Mouse (Mus musculus): ENCODE results near the gene Tcf12. TPM values are rescaled to one million over a fixed set of nuclear protein-coding genes. Genes with fewer than 3 reads are reported as not detected.

Gene Tcf12
- polyA plus RNA-seq, 1 experiment from 2014 or later, result 29.7 TPM

DNA sequence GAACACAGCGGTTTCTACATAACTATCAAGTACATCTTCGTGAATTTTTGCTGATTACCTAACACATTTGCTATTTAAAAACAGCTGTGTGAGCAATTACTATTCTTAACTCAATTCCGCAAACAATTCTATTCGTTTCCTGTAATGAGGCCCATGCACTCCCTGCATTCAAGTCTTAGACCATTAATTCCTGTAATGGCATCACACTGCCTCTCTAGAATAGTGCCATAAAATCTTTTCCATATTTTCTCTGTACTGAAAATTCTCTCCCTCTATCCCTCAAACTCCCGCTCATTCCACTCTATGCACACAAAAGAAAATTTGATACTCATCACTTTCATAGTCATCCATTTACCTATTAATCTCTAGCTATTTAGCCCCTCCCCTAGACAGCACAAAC, 88.4 kb downstream of the Tcf12 start:
- 83% methylated on average over 5 of the region's 5 CpGs for WGBS
- H3K36me3 ChIP-seq, result no peaks in the 10 kb centered on the region
- no peaks in the 10 kb centered on the region for H3K27me3 ChIP-seq (replicated peaks)
- H3K4me1 ChIP-seq, result peaks cover 40% of the 10 kb centered on the region
- no peak overlapping the region for H3K4me3 ChIP-seq
- ATAC-seq (ENCODE audit: extremely low read depth, insufficient number of reproducible peaks, low FRiP score, low TSS enrichment), result no peak
- no peak overlapping the region for H3K9ac ChIP-seq
- no peaks in the 10 kb centered on the region for H3K9me3 ChIP-seq
- H3K4me2 ChIP-seq, result no peak overlapping the region
- H3K27ac ChIP-seq (replicated peaks), result no peak overlapping the region

DNA sequence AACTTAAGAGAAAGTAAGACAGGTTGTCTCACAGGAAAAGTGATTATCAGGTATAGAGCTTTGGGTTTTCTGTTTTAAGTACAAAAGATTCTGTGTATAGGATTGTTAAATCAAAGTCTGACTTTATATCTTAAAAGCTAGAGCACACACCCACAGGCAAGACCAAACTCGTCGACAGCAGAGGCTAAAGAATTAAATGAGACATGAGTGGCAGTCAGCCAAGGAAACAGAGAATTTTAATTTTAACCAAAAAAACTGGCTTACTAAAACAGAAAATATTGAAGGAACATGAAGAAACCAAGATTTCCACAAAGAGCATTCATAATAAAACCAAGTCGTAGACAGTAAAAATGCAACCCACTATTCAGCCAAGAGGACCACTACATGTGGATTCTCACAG, 90.2 kb downstream of the Tcf12 start:
- Histone ChIP-seq H3K27ac (replicated peaks) (no peak overlapping the region), H3K4me2 (no peak overlapping the region), H3K36me3 (no peaks in the 10 kb centered on the region), H3K9me3 (no peaks in the 10 kb centered on the region), H3K9ac (no peak overlapping the region), H3K4me1 (peaks cover 40% of the 10 kb centered on the region), H3K4me3 (no peak overlapping the region), H3K27me3 (replicated peaks) (no peaks in the 10 kb centered on the region)
- ATAC-seq (ENCODE audit: extremely low read depth, insufficient number of reproducible peaks, low FRiP score, low TSS enrichment), result no peak
- 64% methylated on average over 3 of the region's 3 CpGs for WGBS

DNA sequence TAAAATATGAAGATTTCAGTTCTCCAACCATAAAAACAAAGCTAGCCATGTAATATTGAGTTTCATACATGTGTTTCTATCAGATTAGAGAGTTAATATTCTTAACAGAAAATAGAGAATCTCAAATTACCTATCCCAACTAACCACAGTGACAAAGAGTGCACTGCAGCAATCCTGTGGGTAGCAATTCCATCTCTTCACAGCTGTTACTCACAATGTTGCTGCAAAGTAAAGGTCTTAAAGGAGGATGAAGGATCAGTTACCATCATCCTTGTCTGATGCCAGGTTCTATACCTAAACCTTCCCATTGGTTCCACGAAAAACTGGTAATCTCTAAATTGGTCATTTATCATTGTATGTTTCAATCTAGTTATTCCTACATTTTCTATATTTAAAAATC, 95.7 kb downstream of the Tcf12 start:
- H3K4me2 ChIP-seq, result no peak overlapping the region
- ATAC-seq (ENCODE audit: extremely low read depth, insufficient number of reproducible peaks, low FRiP score, low TSS enrichment), result no peak
- no peaks in the 10 kb centered on the region for H3K27me3 ChIP-seq (replicated peaks)
- no peak overlapping the region for H3K4me3 ChIP-seq
- H3K4me1 ChIP-seq, result peaks cover 18% of the 10 kb centered on the region
- no peak overlapping the region for H3K9ac ChIP-seq
- no peaks in the 10 kb centered on the region for H3K36me3 ChIP-seq
- H3K9me3 ChIP-seq, result no peaks in the 10 kb centered on the region
- 88% methylated on average over 1 of the region's 1 CpGs for WGBS
- H3K27ac ChIP-seq (replicated peaks), result no peak overlapping the region

DNA sequence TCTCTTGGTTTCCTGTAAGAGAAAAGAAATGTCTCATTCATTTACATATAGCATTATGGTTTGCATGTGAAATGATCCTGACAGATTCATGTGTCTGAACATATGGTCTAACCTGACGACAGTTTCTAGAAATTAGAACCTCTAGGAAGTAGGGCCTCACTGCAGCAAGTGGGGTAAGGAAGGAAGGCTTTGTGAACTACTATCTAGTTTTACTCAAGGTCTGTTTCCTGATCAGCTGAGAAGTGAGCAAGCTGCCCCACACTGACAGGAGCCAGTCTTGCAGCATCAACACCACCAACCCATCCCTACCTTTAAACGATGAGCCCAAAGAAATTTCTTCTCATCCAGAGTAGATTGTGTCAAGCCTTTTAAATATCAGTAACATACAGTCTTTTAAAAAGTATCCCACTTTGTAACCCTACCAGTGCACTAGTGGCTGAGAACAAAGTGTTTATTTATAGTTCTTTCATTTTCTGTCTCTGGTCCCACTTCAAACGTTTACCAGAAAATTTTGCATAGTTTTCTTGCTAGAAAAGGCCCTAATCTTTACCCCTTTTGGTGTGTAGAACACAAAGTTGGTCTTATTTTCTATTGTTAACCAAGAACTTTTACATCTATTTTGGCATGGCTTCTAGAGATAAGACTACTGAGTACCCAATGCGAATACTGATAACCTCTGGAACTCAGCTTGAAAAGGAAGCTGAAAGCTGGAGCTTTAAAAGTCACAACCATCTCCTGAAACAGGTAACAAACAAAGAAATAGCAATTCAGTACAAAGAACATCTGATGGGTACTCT, 96.9 kb downstream of the Tcf12 start:
- Histone ChIP-seq H3K27me3 (replicated peaks) (no peaks in the 10 kb centered on the region), H3K4me2 (no peak overlapping the region), H3K27ac (replicated peaks) (no peak overlapping the region), H3K36me3 (no peaks in the 10 kb centered on the region), H3K9me3 (no peaks in the 10 kb centered on the region), H3K4me3 (no peak overlapping the region), H3K9ac (no peak overlapping the region), H3K4me1 (peaks cover 14% of the 10 kb centered on the region)
- WGBS, result 57% methylated on average over 4 of the region's 4 CpGs
- no peak for ATAC-seq (ENCODE audit: extremely low read depth, insufficient number of reproducible peaks, low FRiP score, low TSS enrichment)

DNA sequence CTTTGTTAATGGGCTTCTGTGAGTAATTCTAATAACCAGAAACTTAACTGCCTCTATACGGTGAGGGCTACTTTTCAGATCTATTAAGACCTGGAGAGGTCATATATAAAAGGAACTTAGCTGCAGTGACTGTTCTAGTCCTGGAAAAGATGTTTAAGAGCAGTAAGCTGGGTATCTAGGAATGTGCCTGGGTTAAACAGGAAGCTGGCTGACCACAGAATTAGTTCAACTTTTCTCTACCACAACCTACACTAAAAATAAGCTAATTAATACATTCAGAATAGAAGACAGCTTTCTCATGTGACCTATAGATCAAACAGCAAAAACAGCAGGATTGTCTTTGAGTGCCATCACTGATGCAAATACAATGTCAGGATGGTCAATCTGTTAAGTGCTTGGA, 98.1 kb downstream of the Tcf12 start:
- Histone ChIP-seq H3K9me3 (no peaks in the 10 kb centered on the region), H3K27ac (replicated peaks) (no peak overlapping the region), H3K36me3 (no peaks in the 10 kb centered on the region), H3K27me3 (replicated peaks) (no peaks in the 10 kb centered on the region), H3K9ac (no peak overlapping the region), H3K4me2 (no peak overlapping the region), H3K4me3 (no peak overlapping the region), H3K4me1 (peaks cover 17% of the 10 kb centered on the region)
- ATAC-seq (ENCODE audit: extremely low read depth, insufficient number of reproducible peaks, low FRiP score, low TSS enrichment), result no peak
- WGBS, result 90% methylated on average over 1 of the region's 1 CpGs

DNA sequence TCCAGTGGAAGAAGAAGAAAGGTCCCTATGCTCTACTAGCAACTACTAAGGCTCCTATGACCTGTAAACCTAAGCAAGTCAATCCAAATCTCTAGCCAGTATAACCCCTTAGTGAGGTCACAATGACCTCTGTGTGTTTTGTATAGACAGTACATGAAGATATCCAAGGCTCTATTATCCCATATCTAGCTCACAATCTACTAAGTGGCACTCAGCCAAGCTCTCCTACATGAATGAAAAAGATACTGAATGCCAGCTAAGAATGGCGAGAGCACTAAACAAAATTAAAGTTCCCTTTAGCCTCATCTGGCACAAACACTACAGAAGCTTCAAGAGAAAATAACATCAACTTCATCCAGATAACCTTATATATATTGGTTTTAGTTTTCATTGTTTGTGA, 103.0 kb downstream of the Tcf12 start:
- 76% methylated on average over 1 of the region's 1 CpGs for WGBS

DNA sequence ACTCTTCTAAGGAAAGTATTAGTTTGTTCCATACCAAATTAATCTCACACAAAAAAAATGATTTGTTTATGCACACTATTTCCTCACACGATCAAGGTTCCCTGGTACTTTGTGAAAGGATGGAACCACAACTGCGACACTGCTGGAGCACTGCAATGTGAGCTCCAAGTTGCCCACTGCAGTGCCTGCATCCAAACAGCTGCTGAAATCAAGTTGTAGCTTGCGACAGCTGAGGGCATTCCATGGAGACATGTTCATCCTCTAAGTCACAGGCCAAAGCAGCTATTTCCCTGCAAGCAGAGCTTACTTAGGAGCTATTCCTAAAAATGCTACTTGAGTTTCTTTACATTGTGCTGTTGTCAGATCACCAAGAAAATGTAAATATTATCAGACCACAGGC, 120.5 kb downstream of the Tcf12 start:
- Histone ChIP-seq H3K4me3 (no peak overlapping the region), H3K9ac (no peak overlapping the region), H3K27ac (replicated peaks) (no peak overlapping the region), H3K4me2 (no peak overlapping the region), H3K4me1 (peaks cover 4% of the 10 kb centered on the region), H3K9me3 (no peaks in the 10 kb centered on the region), H3K27me3 (replicated peaks) (no peaks in the 10 kb centered on the region), H3K36me3 (peaks cover 3% of the 10 kb centered on the region; the same call in 1 of the 2 replicates)
- ATAC-seq (ENCODE audit: extremely low read depth, insufficient number of reproducible peaks, low FRiP score, low TSS enrichment), result no peak
- 78% methylated on average over 3 of the region's 3 CpGs for WGBS

More for the DNA sequence above, 103.0 kb downstream of the Tcf12 start:
- no peaks in the 10 kb centered on the region for H3K27me3 ChIP-seq (replicated peaks)
- H3K27ac ChIP-seq (replicated peaks), result no peak overlapping the region
- H3K4me2 ChIP-seq, result no peak overlapping the region
- no peaks in the 10 kb centered on the region for H3K9me3 ChIP-seq
- H3K4me1 ChIP-seq, result peaks cover 7% of the 10 kb centered on the region; the same call in 1 of the 2 replicates
- ATAC-seq (ENCODE audit: extremely low read depth, insufficient number of reproducible peaks, low FRiP score, low TSS enrichment), result no peak
- H3K9ac ChIP-seq, result no peak overlapping the region
- H3K36me3 ChIP-seq, result no peaks in the 10 kb centered on the region
- no peak overlapping the region for H3K4me3 ChIP-seq

DNA sequence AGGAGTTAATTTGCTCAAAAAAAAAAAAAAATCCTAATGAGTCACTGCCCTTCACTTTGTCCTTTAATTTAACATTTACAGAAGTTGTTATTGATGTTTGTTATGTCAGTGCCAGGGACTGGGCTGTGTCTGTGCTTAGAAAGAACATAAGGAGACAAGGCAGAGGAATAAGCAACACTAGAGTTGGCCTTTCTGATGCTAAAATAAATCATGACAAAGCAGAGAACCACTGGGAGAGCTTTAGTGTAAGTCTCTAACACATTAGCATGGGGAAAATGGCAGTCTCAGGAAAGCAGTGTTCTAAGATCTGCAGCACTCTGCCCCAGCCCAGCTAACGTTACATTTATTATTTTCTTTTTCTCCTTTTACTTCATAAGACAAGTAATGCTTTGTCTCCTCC, 121.3 kb downstream of the Tcf12 start:
- H3K4me3 ChIP-seq, result no peak overlapping the region
- no peaks in the 10 kb centered on the region for H3K27me3 ChIP-seq (replicated peaks)
- no peak for ATAC-seq (ENCODE audit: extremely low read depth, insufficient number of reproducible peaks, low FRiP score, low TSS enrichment)
- no peaks in the 10 kb centered on the region for H3K36me3 ChIP-seq
- H3K4me1 ChIP-seq, result peaks cover 10% of the 10 kb centered on the region
- WGBS, result 80% methylated on average over 1 of the region's 1 CpGs
- no peak overlapping the region for H3K9ac ChIP-seq
- H3K9me3 ChIP-seq, result no peaks in the 10 kb centered on the region
- H3K27ac ChIP-seq (replicated peaks), result no peak overlapping the region
- no peak overlapping the region for H3K4me2 ChIP-seq

DNA sequence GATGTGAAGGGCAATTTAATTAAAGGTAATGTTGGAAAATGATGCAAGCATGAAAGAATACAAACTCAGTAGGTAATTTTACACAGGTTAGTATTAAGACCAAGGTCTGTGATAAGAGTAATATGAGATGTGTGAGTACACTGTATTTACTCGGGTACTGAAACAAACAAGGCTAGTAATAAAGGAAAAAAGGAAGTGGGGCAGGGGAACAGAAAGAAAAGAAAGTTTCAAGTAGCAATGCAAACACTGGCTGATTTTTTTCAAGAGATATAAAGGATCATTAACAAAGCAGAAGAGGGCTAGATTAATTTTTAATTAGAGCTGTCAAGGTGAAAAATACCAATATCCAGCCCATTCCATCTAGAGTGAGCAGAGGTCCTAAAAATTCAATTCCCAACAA, 122.0 kb downstream of the Tcf12 start:
- Histone ChIP-seq H3K36me3 (no peaks in the 10 kb centered on the region), H3K4me1 (peaks cover 10% of the 10 kb centered on the region), H3K9ac (no peak overlapping the region), H3K4me2 (no peak overlapping the region), H3K9me3 (no peaks in the 10 kb centered on the region), H3K4me3 (no peak overlapping the region), H3K27me3 (replicated peaks) (no peaks in the 10 kb centered on the region), H3K27ac (replicated peaks) (no peak overlapping the region)
- no peak for ATAC-seq (ENCODE audit: extremely low read depth, insufficient number of reproducible peaks, low FRiP score, low TSS enrichment)
- WGBS, result 58% methylated on average over 1 of the region's 1 CpGs

DNA sequence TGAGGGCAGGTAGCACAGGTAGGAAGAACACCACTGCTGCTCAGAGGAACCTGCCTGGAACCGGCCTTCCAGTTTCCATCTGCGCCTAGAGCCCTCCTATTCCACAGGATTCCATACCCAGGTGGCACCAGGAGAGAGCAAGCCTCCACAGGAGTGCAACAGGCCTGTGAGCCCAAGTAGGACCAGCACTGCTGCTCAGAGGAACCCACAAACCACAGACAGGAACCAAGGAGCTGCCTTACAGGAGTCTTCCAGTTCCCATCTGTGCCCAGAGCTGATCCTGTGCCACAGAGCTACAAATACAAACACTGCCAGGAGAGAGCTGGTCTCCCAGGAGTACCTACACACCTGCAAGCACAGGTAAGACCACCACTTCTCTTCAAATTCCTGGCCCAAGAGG, 125.0 kb downstream of the Tcf12 start:
- ATAC-seq (ENCODE audit: extremely low read depth, insufficient number of reproducible peaks, low FRiP score, low TSS enrichment), result no peak
- no peak overlapping the region for H3K4me2 ChIP-seq
- H3K4me1 ChIP-seq, result peaks cover 10% of the 10 kb centered on the region
- no peak overlapping the region for H3K4me3 ChIP-seq
- H3K27ac ChIP-seq (replicated peaks), result no peak overlapping the region
- no peaks in the 10 kb centered on the region for H3K9me3 ChIP-seq
- no peaks in the 10 kb centered on the region for H3K36me3 ChIP-seq
- WGBS, result 88% methylated on average over 2 of the region's 2 CpGs
- no peaks in the 10 kb centered on the region for H3K27me3 ChIP-seq (replicated peaks)
- H3K9ac ChIP-seq, result no peak overlapping the region

DNA sequence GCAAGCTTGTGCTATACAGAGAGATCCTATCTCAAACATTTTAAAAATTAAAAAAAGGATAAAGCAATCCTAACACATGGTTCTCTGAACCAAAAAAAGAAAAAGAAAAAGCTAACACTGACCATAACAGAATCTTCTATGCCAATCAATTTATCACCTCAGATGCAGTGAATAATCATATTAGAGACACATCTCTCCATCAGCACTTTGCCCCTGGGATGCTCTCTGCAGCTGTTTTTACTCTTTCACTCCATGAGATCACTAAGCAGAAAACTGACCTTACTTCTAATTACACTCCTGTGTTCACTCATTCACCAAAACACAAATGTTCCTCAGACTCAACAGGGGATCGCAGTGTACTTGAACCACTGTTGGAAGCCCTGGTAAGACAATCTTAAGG, 128.8 kb downstream of the Tcf12 start:
- peaks cover 22% of the 10 kb centered on the region for H3K4me1 ChIP-seq
- 85% methylated on average over 1 of the region's 1 CpGs for whole genome bisulfite sequencing
- H3K9me3 ChIP-seq, result no peaks in the 10 kb centered on the region
- H3K27me3 ChIP-seq (replicated peaks), result no peaks in the 10 kb centered on the region
- no peak for ATAC-seq (ENCODE audit: extremely low read depth, insufficient number of reproducible peaks, low FRiP score, low TSS enrichment)
- no peak overlapping the region for H3K27ac ChIP-seq (replicated peaks)
- no peak overlapping the region for H3K9ac ChIP-seq
- no peak overlapping the region for H3K4me3 ChIP-seq
- no peaks in the 10 kb centered on the region for H3K36me3 ChIP-seq
- H3K4me2 ChIP-seq, result no peak overlapping the region

DNA sequence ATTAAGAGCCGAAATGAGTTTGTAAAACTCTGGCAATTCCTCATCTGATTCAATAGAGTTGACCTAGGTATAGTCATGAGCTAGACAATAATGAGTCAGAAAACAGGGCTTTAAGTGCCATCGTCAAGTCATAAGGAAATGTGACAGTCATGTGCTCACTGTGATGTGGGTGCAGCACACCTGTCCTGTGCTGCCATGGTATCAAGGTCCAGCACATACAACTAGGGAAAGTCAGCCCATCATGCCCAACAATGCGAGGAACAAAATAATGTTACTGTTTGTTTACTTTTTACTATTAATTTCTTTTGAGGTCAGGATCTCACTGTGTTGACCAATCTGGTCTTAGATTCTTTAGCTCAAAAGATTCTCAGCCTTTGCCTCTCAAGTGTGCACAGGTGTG, 130.6 kb downstream of the Tcf12 start:
- Histone ChIP-seq H3K36me3 (no peaks in the 10 kb centered on the region), H3K4me3 (no peak overlapping the region), H3K27me3 (replicated peaks) (no peaks in the 10 kb centered on the region), H3K9me3 (no peaks in the 10 kb centered on the region), H3K9ac (no peak overlapping the region), H3K4me2 (no peak overlapping the region), H3K4me1 (peaks cover 22% of the 10 kb centered on the region), H3K27ac (replicated peaks) (no peak overlapping the region)
- no peak for ATAC-seq (ENCODE audit: extremely low read depth, insufficient number of reproducible peaks, low FRiP score, low TSS enrichment)
- WGBS, result 89% methylated on average over 3 of the region's 3 CpGs

Data from heart, embryonic 13.5 days (tissue).